Mouse (Mus musculus): ENCODE measurements around the gene Egfem1.
A peak's percentile ranks its signal among the peaks of the same experiment; 100 is the strongest.

Gene Egfem1

GRCm38 (mm10) chr3:29342223-29342791 is 260.5 kb downstream of the Egfem1 start:
- no peak for DNase-seq (ENCODE audit: low read depth, low spot score)

- DNase-seq (ENCODE audit: low read depth, low spot score): peak; percentile 17
Measured at GRCm38 (mm10) chr3:29345805-29346204, 264.0 kb downstream of the Egfem1 start.

- DNase-seq (ENCODE audit: low read depth, low spot score): no peak
Measured at GRCm38 (mm10) chr3:29366907-29367306, 285.1 kb downstream of the Egfem1 start.

- DNase-seq (ENCODE audit: low read depth, low spot score): peak; percentile 42
Measured at GRCm38 (mm10) chr3:29370519-29370918, 288.7 kb downstream of the Egfem1 start.

- DNase-seq (ENCODE audit: low read depth, low spot score): no peak
Measured at GRCm38 (mm10) chr3:29381255-29381654, 299.4 kb downstream of the Egfem1 start.

- DNase-seq (ENCODE audit: low read depth, low spot score): peak; percentile 48
Measured at GRCm38 (mm10) chr3:29399064-29399463, 317.2 kb downstream of the Egfem1 start.

- DNase-seq (ENCODE audit: low read depth, low spot score): peak; percentile 19
Measured at GRCm38 (mm10) chr3:29421634-29422033, 339.8 kb downstream of the Egfem1 start.

- DNase-seq (ENCODE audit: low read depth, low spot score): no peak
Measured at GRCm38 (mm10) chr3:29432109-29433091, 350.6 kb downstream of the Egfem1 start.

GRCm38 (mm10) chr3:29443024-29443423 is 361.2 kb downstream of the Egfem1 start:
- no peak for DNase-seq (ENCODE audit: low read depth, low spot score)

- DNase-seq (ENCODE audit: low read depth, low spot score): no peak
Measured at GRCm38 (mm10) chr3:29444661-29445060, 362.8 kb downstream of the Egfem1 start.

- DNase-seq (ENCODE audit: low read depth, low spot score): peak; percentile 7
Measured at GRCm38 (mm10) chr3:29446081-29446480, 364.3 kb downstream of the Egfem1 start.

- DNase-seq (ENCODE audit: low read depth, low spot score): peak; percentile 20
Measured at GRCm38 (mm10) chr3:29448829-29449406, 367.1 kb downstream of the Egfem1 start.

- DNase-seq (ENCODE audit: low read depth, low spot score): peak; percentile 19
Measured at GRCm38 (mm10) chr3:29498211-29498610, 416.4 kb downstream of the Egfem1 start.

- DNase-seq (ENCODE audit: low read depth, low spot score): peak; percentile 8
Measured at GRCm38 (mm10) chr3:29499188-29499587, 417.4 kb downstream of the Egfem1 start.

GRCm38 (mm10) chr3:29525298-29525962 is 443.6 kb downstream of the Egfem1 start:
- DNase-seq (ENCODE audit: low read depth, low spot score): peak; percentile 22

GRCm38 (mm10) chr3:29525963-29526301 is 444.1 kb downstream of the Egfem1 start:
- DNase-seq (ENCODE audit: low read depth, low spot score): peak; percentile 18

GRCm38 (mm10) chr3:29539211-29539610 is 457.4 kb downstream of the Egfem1 start:
- no peak for DNase-seq (ENCODE audit: low read depth, low spot score)

GRCm38 (mm10) chr3:29539902-29540301 is 458.1 kb downstream of the Egfem1 start:
- DNase-seq (ENCODE audit: low read depth, low spot score): peak; percentile 56

- no peak for DNase-seq (ENCODE audit: low read depth, low spot score)
Measured at GRCm38 (mm10) chr3:29541477-29542079, 459.8 kb downstream of the Egfem1 start.

GRCm38 (mm10) chr3:29544056-29544455 is 462.2 kb downstream of the Egfem1 start:
- no peak for DNase-seq (ENCODE audit: low read depth, low spot score)

GRCm38 (mm10) chr3:29563171-29563570 is 481.3 kb downstream of the Egfem1 start:
- no peak for DNase-seq (ENCODE audit: low read depth, low spot score)
